Mouse (Mus musculus) spleen, adult 2 months (tissue): ENCODE results near the gene Pipox. TPM values are rescaled to one million over a fixed set of nuclear protein-coding genes. Genes with fewer than 3 reads are reported as not detected.

Source experiments
- DNase-seq, 2 experiments: peaks; one replicate each; pipeline versions ENCODE4 v3.0.0 to v3.0.0-alpha.2; 2012 to 2021; ENCODE audit warnings: low spot score in 2 of 2, low read depth in 1 of 2
- H3K27ac ChIP-seq: fragments of 200-500 bp; 2 replicates; pipeline ENCODE4 v1.5.1; 2012; ENCODE audit warnings: low read length, inconsistent platforms; ENCODE audit not compliant: insufficient read depth
- H3K27me3 ChIP-seq: fragments of 200-500 bp; 2 replicates; pipeline ENCODE4 v1.6.1; 2012; ENCODE audit warnings: mild to moderate bottlenecking, moderate library complexity, low read length, inconsistent platforms; ENCODE audit not compliant: control insufficient read depth, insufficient read depth
- H3K36me3 ChIP-seq: fragments of 200-500 bp; 2 replicates; pipeline ENCODE4 v1.6.1; 2012; ENCODE audit warnings: mild to moderate bottlenecking, low read length, inconsistent platforms; ENCODE audit not compliant: control insufficient read depth, insufficient read depth
- H3K4me1 ChIP-seq: fragments of 200-500 bp; 2 replicates; pipeline ENCODE4 v1.6.1; 2011; ENCODE audit warnings: inconsistent platforms; ENCODE audit not compliant: control insufficient read depth, insufficient read depth, insufficient read length
- H3K4me3 ChIP-seq: fragments of 200-500 bp; 2 replicates; pipeline ENCODE4 v1.5.1; 2011; ENCODE audit warnings: mild to moderate bottlenecking, inconsistent platforms; ENCODE audit not compliant: insufficient read depth, insufficient read length; ENCODE audit errors: extremely low read depth
- CTCF ChIP-seq: fragments of 200-500 bp; IDR thresholded peaks from 2 replicates; pipeline ENCODE4 v1.5.1; 2011; ENCODE audit warnings: mild to moderate bottlenecking, inconsistent platforms; ENCODE audit not compliant: insufficient read depth, insufficient read length, insufficient replicate concordance; ENCODE audit errors: extremely low read depth
- POLR2A ChIP-seq: fragments of 200-500 bp; IDR thresholded peaks from 2 replicates; pipeline ENCODE4 v1.6.1; 2011; ENCODE audit warnings: low read depth, low read length, inconsistent platforms
- WGBS: fragments of 180-500 bp; shearing (Covaris S2); methylation state at CpG from one replicate; pipeline ENCODE4 v1.1.7; 2018; 5-methylcytosine and 5-hydroxymethylcytosine counted together
- polyA plus RNA-seq: library from polyadenylated mRNA; depleted of rRNA; stranded (reverse); fragments of >200 nt; gene quantifications from 2 replicates; pipeline ENCODE4 v1.2.3, GENCODE M21; 2012

Gene Pipox
- polyA plus RNA-seq, 1 experiment, result 0.56 TPM

GRCm38 (mm10) chr11:77931541-77932433 is 37.9 kb upstream of the Pipox start:
- Histone ChIP-seq H3K4me3 (no peak overlapping the region), H3K27me3 (peaks cover 11% of the 10 kb centered on the region), H3K27ac (no peak overlapping the region), H3K4me1 (peaks cover 6% of the 10 kb centered on the region; the same call in 1 of the 2 replicates), H3K36me3 (no peaks in the 10 kb centered on the region)
- DNase-seq, result no peak
- TF ChIP-seq CTCF (no peak), POLR2A (no peak)
- 5% methylated on average over 41 of the region's 41 CpGs for WGBS

DNA sequence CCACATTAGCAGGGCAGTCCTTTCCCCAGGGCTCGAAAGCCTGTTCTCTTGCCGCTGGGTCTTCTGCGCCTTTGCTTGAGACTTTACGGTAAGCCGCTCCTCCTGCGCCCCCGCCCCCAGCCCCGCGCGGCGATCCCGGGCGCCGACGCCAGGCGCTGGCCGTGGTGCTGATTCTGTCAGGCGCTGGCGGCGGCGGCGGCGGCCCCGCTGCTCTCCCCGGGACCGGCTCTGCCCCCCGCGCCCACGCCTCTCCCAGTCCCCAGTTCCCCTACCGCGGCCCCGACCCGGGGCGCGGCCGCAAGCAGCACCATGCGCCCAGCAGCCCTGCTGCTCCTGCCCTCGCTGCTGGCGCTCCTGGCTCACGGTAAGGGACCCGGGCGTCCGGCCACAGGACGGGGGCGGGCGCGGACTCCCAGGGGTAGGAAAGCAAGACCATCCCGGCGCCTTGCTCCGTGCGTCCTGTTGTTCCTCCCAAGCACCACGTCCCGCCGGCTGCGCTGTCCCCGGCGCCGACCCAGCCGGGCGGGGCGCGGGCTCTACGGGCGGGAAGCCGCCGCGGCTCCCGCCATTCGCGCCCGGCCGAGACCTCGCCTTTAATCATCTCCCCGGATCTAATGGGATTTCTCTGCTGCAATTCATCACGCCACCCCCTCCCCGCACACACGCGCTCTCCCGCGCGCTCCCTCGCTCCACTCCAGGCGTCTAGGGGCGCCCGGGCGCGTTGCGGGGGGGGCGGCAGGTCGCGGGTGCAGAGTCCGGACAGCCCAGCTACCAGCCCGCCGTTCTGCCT is 37.0 kb upstream of the Pipox start, which contains the start of gene Sez6:
Sez6 (plus strand) TSS at position 50 of the 790 bp plus-strand sequence.
- WGBS, result 2% methylated on average over 92 of the region's 94 CpGs
- H3K36me3 ChIP-seq, result no peaks in the 10 kb centered on the region
- TF ChIP-seq POLR2A (no peak), CTCF (no peak)
- DNase-seq, result peak; percentile 15 to 46
- peaks cover 11% of the 10 kb centered on the region for H3K27me3 ChIP-seq
- no peak within 1 kb of the TSS for H3K27ac ChIP-seq
- H3K4me3 ChIP-seq, result no peak within 1 kb of the TSS
- H3K4me1 ChIP-seq, result peaks cover 6% of the 10 kb centered on the region; the same call in 1 of the 2 replicates

GRCm38 (mm10) chr11:77927837-77928236 is 33.9 kb upstream of the Pipox start:
- Histone ChIP-seq H3K27ac (no peak overlapping the region), H3K4me1 (peaks cover 6% of the 10 kb centered on the region; the same call in 1 of the 2 replicates), H3K36me3 (no peaks in the 10 kb centered on the region), H3K4me3 (no peak overlapping the region), H3K27me3 (peaks cover 11% of the 10 kb centered on the region)
- TF ChIP-seq POLR2A, result no peak
- no peak for TF ChIP-seq CTCF
- 38% methylated on average over 5 of the region's 5 CpGs for WGBS
- no peak for DNase-seq

DNA sequence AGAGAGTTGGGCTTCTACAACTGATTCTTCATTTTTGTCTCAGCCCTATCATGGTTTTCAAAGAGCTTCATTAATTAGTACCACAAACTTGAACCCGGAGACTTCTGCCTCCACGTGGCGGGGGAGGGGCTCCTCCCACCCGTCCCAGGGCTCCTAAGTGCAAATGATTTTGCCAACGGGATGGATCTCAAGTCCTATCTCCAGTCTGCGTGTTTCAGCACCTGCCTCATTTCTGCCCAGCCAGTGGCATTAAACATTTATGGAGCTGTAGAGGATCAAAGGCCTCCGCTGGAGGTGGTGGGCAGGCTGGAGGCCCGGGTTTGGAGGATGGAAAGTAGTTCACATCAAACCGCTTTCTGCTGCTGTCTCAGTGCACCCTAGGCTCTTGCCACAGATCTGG is 32.8 kb upstream of the Pipox start:
- peaks cover 6% of the 10 kb centered on the region; the same call in 1 of the 2 replicates for H3K4me1 ChIP-seq
- no peaks in the 10 kb centered on the region for H3K36me3 ChIP-seq
- H3K4me3 ChIP-seq, result no peak overlapping the region
- TF ChIP-seq POLR2A (no peak), CTCF (no peak)
- peaks cover 8% of the 10 kb centered on the region for H3K27me3 ChIP-seq
- no peak overlapping the region for H3K27ac ChIP-seq
- 31% methylated on average over 9 of the region's 9 CpGs for WGBS
- DNase-seq, result no peak

DNA sequence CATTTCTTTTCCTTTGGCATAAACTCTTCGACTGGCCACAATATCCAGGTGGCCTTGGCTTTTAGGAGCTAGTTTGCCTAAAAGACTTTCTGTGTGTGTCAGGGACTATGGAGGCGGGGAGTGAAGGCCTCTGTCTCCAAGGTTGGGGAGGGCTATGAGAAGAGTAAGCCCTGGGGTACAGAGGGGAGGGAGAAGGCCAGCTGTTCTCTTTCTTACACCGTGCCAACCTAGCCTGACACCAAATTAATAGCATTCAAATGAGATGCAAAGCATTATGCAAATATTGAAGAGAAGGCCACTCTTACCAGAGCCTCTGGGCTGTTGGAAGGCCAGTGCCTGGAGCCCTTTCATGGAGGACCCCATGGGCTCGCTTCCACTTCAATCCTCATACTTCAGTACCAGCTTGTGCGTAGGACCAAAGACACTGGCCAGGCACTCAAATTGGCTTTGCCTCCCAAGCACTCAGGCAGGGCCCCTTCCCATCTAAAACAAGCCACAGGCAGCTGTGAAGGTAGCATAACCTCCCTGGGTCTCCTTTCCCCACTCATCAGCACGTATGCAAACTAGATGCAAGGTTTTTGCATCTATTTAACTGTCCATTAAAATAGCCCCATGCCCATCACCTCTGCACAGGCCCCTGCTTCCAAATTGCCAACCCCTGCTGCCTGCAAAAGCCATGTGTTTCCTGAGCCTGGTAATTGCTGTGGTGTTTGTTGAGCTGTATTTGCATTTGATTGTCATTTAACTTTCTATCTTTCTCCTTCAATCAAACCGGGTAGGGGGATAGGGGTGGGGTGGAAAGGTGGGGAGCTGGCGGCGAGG is 32.2 kb upstream of the Pipox start:
- H3K36me3 ChIP-seq, result no peaks in the 10 kb centered on the region
- WGBS, result 51% methylated on average over 9 of the region's 9 CpGs
- TF ChIP-seq POLR2A, result no peak
- no peak for TF ChIP-seq CTCF

GRCm38 (mm10) chr11:77923285-77923684 is 29.4 kb upstream of the Pipox start:
- H3K4me1 ChIP-seq, result no peaks in the 10 kb centered on the region
- H3K27me3 ChIP-seq, result peaks cover 1% of the 10 kb centered on the region; the same call in 1 of the 2 replicates
- TF ChIP-seq POLR2A (no peak), CTCF (no peak)
- WGBS, result 76% methylated on average over 4 of the region's 4 CpGs
- no peaks in the 10 kb centered on the region for H3K36me3 ChIP-seq
- no peak overlapping the region for H3K4me3 ChIP-seq
- DNase-seq, result no peak
- H3K27ac ChIP-seq, result no peak overlapping the region

More for the DNA sequence above, 32.2 kb upstream of the Pipox start:
- Histone ChIP-seq H3K4me3 (no peak overlapping the region), H3K4me1 (peaks cover 3% of the 10 kb centered on the region; the same call in 1 of the 2 replicates), H3K27ac (no peak overlapping the region), H3K27me3 (peaks cover 5% of the 10 kb centered on the region)
- DNase-seq, result no peak
